Mouse (Mus musculus) spleen, embryonic (tissue): ENCODE results near the gene Zswim1.
"Not testable (repeated sequence)": the region's sequence is repeated elsewhere in the genome, so short reads cannot be mapped to it uniquely, and the experiment has no call there.

ENCODE experiments used
- CTCF ChIA-PET: fragments of 350-600 bp; sonication (Branson Sonifier 250); formaldehyde crosslinking; loops from one replicate; lab custom pipeline; 2022; lab: Charles Lee

The Zswim1 gene

GRCm38 (mm10) chr2:164792400-164793190 is 29.9 kb upstream of the Zswim1 start:
- CTCF ChIA-PET: interaction anchor here (1.6 kb wide), 1 partner anchor 11 kb away, joined by 3 read pairs; no protein-coding TSS in a partner anchor

DNA sequence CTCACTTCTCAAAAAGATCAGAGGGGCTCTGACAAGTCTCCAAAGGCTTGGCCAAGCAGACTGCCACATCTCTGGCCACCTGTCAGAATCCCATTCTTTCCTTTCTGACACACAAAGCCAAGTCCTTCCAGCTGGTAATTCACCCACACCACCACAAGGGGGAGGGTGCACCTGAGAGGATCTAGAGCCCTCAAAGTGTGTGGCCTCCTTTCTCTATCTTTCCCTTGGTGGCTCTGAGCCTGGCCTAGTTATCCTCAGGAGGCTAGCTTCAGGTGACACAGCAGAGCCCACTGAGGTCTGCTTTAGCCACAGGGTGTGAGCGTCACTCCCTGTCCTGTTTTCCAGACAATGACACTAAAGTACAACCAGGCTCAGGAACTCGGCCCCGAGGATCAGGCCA is 29.2 kb upstream of the Zswim1 start:
- CTCF ChIA-PET: interaction anchor here (0.6 to 1.6 kb wide), 4 partner anchors 8 to 42 kb away, joined by 3 to 4 read pairs (median 4); partner anchors contain the start of genes Acot8, Snx21 and Zswim3

DNA sequence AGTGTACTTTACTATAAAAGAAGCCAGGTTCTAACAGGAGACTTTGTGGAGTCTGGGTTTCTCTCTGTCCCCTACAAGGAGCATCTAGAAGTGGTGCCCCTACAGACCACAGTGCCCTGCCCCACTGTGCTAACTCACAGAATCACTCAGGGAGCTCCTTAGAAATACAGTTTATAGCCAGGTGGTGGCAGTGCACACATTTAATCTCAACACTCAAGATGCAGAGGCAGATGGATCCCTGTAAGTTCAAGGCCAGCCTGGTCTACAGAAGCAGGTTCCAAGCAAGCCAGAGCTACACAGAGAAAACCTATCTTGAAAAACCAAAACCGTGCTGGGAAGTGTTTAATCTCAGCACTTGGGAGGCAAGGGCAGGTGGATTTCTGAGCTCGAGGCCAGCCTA is 28.7 kb upstream of the Zswim1 start:
- CTCF ChIA-PET: interaction anchor here (0.6 to 1.6 kb wide), 7 partner anchors 8 to 350 kb away, joined by 3 to 8 read pairs (median 3); partner anchors contain the start of genes Acot8, Sdc4, Snx21 and Zswim3

- CTCF ChIA-PET: interaction anchor here (0.6 to 1.6 kb wide), 9 partner anchors 9 to 351 kb away, joined by 3 to 8 read pairs (median 3); partner anchors contain the start of genes Acot8, Sdc4, Snx21 and Zswim3
Observed at GRCm38 (mm10) chr2:164794293-164794692, 28.2 kb upstream of the Zswim1 start.

- CTCF ChIA-PET: no interaction called here
Observed at GRCm38 (mm10) chr2:164795868-164796267, 26.6 kb upstream of the Zswim1 start.

DNA sequence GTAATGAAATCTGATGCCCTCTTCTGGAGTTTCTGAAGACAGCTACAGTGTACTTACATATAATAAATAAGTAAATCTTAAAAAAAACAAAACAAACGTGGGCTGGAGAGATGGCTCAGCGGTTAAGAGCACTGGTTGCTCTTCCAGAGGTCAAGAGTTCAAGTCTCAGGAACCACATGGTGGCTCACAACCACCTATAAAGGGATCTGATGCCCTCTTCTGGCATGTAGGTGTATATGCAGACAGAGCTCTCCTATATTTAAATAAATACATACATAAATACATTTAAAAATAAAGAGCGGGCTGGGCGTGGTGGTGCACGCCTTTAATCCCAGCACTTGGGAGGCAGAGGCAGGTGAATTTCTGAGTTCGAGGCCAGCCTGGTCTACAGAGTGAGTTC is 23.9 kb upstream of the Zswim1 start:
- CTCF ChIA-PET: not testable (repeated sequence)

DNA sequence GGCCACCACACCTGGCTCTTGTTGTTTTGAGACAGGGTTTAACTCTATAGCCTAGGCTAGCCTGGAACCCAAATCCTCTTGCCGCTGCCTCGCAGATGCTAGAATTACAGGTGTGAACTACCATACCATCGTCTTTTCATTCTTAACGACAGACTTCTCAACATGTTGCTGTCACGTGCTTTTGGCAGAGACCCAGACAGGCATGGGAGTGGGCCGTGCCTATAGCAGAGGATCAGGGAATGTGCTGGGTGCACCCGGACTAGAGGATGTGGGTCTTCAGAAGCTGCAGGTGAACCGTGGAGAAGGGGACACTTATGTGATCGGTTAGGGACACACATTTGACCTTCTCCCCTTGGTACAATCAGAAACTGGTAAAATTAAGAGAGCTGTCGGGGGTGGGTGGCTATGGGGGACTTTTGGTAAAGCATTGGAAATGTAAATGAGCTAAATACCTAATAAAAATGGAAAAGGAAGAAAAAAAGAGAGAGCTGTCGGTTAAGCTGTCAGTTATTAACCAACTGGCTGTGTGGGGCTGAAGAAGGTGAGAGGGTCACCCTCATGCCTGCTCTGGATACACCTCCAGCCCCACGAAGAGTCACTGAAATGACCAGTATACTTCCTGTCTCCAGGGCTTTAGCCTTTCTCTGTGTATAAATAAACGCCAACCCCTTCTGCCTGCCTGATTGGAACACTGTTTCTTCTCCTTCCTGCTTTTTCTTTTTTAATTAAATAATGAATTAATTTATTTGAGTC is 22.1 kb upstream of the Zswim1 start:
- CTCF ChIA-PET: no interaction called here

GRCm38 (mm10) chr2:164803201-164803920 is 19.1 kb upstream of the Zswim1 start:
- CTCF ChIA-PET: interaction anchor here (0.6 to 1.8 kb wide), 4 partner anchors 9 to 1917 kb away, joined by 3 to 15 read pairs (median 3); no protein-coding TSS in a partner anchor

- CTCF ChIA-PET: interaction anchor here (0.7 to 1.8 kb wide), 3 partner anchors 9 to 42 kb away, joined by 3 to 15 read pairs (median 3); no protein-coding TSS in a partner anchor
Observed at GRCm38 (mm10) chr2:164803921-164804313, 18.6 kb upstream of the Zswim1 start.

DNA sequence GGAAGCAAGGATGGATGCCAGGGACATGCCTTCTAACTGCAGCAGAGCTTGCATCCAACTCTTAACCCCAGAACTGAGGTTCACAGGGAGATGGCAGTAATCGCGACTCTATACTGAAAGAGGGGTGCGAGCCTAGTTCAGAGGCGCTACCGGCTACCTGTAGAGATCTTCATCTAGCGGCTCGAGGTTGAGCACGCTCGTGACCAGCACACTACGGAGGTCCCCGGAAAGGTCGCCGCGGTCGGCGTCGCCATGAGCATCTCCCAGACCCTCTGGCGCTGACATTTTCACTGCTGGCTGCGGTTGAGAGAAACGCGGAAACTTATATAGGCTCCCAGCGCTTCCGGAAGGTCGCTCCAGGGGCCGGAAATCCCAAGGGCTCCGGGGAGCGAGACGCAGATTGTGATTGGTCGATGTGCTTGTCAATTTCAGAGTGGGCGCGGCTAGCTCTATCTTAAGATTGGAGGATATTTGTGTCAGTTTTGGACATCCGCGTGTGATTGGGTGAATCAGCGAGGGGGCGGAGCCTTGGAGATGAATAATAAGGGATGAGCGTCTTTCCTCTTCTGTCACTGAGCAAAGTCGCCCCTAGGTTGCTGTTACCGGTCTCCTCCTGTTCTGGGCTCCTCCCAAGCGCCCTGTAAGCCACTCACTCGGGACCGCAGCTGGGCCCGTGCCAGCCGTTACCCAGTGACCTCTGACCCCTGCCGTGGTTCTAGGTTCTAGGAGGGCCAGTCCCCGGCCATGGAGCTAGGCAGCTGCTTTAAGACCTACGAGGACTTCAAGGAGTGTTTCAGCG is 17.8 kb upstream of the Zswim1 start, which contains the start of the genes Acot8 and Zswim3:
Gene Acot8 (minus strand): TSS at position 350 of the 799 bp plus-strand sequence.
Gene Zswim3 (plus strand): TSS at position 566 of the 799 bp plus-strand sequence.
- CTCF ChIA-PET: interaction anchor here (0.7 to 1.8 kb wide), 4 partner anchors 10 to 28 kb away, joined by 3 to 4 read pairs (median 3); partner anchors contain the start of genes Ctsa and Neurl2

DNA sequence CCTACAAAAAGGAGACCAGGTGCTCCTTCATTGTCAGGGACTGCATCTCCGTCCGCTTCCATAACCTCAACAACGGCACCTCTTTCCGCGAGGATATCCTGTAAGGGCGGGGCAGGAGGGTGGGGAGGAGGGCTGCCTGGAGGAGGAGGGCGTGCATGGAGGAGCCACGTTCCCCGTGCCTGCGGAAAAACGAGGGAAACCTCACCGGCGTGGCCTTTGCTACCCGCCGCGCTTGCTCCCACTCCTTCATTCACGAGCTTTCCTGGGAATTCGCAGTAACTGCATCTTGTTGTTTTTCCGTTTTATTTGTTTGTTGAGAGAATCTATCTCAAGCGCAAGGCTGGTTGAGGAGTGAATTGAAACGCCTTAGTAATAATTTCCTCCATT is 17.2 kb upstream of the Zswim1 start:
- CTCF ChIA-PET: interaction anchor here (0.7 to 1.8 kb wide), 3 partner anchors 11 to 28 kb away, joined by 3 to 4 read pairs (median 3); partner anchors contain the start of genes Ctsa and Neurl2

- CTCF ChIA-PET: no interaction called here
Observed at GRCm38 (mm10) chr2:164806614-164807013, 15.9 kb upstream of the Zswim1 start.

GRCm38 (mm10) chr2:164813557-164813956 is 8.9 kb upstream of the Zswim1 start:
- CTCF ChIA-PET: no interaction called here

DNA sequence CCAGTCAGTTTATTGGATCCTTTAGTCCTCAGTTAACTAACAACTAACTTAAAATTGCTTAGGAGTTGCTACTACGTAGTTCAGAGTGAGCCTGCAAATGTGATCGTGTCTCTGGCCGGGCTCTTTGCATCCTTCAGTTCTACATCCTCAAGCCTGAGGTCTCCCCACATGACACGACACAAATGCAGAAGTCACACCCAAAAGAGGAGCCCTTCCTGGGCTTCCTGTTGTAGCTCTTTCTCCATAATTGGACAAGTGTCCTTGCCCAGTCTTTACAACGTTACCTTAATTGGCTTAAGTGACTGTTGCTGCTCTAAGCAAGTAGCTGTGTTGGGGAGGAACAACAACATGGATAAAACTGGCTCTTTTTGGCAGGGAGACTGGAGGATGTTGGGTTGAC is 7.1 kb upstream of the Zswim1 start:
- CTCF ChIA-PET: no interaction called here

DNA sequence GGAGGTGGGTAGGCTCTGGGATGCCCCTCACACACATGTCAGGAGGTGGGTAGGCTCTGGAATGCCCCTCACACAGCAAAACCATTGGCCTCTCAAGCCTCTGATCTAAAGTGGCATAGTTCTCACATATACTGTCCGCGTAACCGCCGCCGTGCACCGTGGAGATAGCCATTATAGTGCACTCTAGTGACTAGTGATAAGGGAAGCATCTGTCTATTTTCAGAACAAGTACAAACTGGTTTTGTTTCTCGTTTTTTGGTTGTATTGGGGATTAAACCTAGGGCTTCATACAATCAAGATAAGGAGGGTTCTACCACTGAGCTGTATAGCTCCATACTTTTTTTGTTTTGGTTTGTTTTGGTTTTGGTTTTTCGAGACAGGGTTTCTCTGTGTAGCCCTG is 6.7 kb upstream of the Zswim1 start:
- CTCF ChIA-PET: no interaction called here

GRCm38 (mm10) chr2:164817206-164817605 is 5.3 kb upstream of the Zswim1 start:
- CTCF ChIA-PET: no interaction called here

DNA sequence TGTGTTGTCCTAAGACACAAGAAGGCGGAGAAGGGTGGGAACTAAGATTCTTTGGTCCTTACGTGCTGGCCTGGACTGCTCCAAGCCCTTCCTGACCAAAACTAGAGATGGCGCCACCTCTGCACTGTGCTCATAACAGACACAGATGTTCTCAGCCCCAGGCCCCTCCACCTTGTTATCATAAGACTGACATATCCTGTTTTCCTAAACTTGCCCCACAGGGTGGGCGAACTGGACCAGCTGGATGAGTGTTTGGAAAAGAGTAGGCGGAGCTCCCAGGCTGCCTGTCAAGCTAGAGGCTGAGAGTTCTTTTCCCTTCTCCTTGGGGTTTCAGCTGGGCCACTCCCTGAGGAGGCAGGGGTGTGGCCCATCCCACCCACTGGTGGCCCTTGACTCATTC is 4.8 kb upstream of the Zswim1 start:
- CTCF ChIA-PET: no interaction called here

- CTCF ChIA-PET: no interaction called here
Observed at GRCm38 (mm10) chr2:164821060-164821459, 1.4 kb upstream of the Zswim1 start.

DNA sequence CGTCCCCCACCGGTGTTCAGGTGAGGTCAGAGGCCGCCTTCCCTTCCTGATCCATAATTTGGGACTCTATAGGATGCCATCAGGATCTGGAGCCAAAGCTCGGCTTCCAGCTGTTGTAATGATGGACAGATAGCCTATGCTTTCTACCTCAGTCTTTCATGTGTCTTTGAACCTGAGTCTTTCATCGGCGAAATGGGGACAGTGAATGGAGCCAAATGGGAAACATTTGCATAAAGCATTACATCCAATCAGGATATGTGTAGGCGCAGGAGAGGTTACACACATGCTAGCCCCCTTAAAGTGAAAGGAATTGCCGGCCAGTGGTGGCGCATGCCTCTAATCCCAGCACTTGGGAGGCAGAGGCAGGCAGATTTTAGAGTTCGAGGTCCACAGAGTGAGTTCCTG is 697 bp downstream of the Zswim1 start:
- CTCF ChIA-PET: no interaction called here

DNA sequence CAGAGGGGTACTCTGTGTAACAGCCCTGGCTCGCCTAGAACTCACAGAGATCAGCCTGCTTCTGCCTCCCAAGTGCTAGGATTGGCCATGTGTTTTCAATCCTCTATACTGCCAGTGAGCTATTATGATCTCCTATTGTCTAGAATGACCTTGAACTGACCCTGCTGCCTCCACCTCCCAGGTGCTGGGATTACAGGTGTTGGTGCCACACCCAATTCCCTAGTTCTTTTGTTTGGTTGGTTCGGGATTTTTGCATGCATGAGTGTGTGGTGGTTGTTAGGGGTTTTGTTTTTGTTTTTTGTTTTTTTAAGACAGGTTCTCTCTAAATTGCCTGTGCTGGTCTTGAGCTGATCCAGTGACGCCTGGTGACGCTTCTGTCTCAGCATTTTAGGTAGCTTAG is 1.5 kb downstream of the Zswim1 start:
- CTCF ChIA-PET: interaction anchor here (0.5 to 0.6 kb wide), 2 partner anchors 26 to 70 kb away, joined by 3 to 4 read pairs; no protein-coding TSS in a partner anchor
